Mouse (Mus musculus): ENCODE data around the gene Fam183b.
"Not testable (repeated sequence)": the region's sequence is repeated elsewhere in the genome, so short reads cannot be mapped to it uniquely, and the experiment has no call there.

Fam183b gene

DNA sequence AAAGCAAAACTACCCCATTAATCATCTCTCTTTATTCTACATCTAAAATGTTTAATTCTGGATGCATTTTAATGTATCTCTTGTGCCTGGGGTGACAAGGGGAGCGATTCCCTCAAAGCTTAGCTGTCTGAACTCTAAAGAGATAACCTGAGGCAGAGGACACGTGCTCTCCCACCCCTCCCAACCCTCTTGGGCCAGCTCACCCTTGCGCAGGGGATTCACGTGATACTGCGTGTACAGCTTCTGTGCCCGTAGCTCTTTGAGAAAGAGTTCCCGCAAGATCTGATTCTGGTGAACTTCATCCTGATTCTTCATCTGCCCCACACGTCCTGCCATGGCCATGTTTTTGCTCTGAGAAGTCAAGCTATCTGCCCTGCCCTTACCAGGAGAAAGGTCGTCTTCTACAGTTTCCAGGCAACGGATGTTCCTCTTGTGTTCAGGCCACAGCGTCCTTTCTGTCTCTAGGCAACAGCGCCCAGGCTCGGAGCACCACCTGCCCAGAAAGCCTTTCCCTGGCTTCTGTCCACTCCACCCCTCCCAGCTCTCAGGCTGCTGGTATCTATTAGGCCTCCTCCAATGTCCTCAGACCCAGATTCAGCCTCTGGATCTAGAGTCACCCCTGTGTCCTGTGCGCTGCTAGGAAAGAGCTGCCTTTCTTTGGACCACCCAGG lies at the start of gene Fam183b:
Gene Fam183b, minus strand, starts transcription at position 403 of the 671 bp plus-strand sequence.
- DNase-seq: no peak

DNA sequence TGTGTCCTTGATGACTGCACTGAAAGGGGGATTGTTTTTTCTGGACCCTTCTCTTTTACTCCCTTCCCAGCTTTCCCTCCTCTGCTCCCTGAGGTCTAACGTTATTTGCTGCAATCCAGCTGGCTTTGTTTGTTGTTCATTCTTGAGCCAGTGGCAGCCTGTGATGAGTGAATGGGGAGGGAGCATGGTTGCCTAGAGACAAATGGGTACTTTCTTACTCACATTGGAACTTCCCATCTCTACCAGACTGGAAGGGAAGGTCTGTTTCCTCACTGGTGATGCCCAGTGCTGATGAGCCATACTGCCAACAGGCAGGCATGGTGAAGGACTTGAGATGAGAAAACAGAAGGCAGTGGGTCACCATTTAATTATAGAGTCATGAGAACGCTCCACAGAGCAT lies 48.0 kb upstream of the Fam183b start:
- no peak for DNase-seq

DNA sequence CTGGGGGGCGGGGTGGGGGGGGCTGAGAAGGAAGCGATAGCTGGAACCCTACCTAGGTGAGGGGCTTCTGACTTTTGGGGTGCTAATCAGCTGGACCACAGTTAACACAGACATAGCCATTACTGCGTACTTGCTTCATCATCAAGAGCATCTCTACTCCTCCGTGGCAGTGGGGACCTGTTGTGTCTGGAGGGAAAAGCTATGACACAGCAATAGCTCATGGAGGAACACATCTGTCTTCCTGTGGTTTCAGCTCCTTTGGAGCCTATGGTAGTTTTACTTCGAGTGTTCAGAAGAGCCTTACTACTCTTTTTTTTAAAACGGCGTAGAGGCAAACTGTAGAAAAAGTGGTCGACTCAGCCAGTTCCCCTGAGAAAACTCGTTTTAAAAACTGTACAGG lies 45.9 kb upstream of the Fam183b start:
- no peak for DNase-seq

DNA sequence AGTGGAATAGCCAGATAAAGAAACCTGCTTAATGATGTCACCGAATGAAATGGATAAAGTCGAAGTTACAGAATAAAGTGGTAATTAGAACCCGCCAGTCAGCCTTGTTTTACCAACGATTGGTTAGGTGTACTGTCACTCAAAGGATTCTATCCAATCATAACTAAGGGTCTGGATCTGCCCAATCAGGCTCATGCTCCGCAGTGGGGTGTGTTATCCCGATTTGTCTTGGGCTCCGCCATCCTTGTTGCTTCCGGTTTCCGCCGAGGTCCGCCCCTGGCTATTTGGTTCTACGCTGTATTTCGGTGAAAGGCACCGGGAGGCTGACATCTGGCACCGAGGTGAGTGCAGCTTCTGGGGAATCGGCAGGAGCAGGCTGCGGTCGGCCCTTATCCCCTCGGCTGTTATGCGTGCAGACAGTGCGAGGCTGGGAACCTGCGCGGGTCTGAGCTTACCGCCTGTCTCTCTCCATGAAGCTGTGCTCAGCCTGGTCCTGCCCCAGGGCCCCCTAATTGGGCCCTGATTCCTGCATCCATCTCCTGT lies 45.2 kb upstream of the Fam183b start, which contains the start of gene Gm12258:
Gene Gm12258, plus strand, starts transcription at position 240 of the 543 bp plus-strand sequence.
- DNase-seq: peak; percentile 90 to 97

DNA sequence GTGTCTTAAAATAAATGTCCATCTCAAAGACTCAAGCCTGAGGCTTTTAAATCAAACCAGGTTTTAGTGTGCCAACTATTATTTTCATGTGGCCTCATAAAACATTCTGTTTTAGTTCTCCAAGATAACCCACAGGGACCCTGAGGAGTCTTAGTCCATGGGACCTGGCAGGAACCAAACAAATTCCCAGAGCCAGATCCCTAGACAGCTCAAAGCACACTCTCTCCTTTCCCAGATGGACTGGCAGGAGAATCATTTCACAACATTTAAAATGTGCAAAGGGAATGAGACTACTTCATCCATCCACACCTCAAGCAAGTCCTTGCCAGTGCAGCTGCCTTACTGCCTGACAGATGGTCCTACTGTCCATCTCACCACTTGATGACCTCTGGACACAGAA lies 37.2 kb upstream of the Fam183b start, which contains the start of gene Olfr311:
Gene Olfr311, plus strand, starts transcription at position 301 of the 400 bp plus-strand sequence.
- not testable (repeated sequence) for DNase-seq

DNA sequence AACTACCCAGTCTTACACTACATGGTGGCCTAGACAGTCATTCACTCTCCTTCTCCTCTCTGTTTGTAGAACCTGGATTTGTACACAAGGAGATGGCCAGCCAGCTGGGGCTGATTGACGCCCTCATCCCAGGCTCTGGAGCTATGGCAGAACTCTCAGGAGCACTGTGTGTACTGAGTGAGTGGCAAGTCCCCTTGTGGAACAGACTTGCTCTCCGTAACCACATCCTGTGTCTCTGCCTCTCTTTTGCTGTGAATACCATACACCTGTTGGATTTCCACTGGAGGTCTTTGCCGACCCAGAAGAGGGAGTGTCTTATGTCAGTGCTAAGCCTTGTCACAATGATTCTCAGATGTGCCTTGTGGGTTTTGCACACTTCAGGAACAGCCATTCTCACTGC lies 30.8 kb upstream of the Fam183b start:
- DNase-seq: not testable (repeated sequence)

DNA sequence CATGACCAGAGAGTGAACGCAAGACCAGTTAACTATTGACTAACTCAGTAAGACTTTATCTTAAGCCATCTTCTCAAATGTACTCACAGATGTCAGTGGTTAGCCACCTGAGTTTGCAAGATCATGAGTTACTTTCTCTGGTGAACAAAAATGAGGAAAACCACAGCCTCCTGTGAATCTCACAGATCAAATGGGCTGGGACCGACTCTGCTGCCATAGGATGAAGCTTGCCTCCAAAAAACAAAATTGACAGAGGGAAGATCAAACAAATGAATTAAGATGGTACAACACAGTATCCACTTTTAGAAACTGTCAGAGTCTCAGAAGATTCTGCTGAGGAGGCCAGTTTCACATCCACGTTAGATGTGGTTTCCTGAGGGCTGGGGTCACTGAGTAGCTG lies 28.0 kb upstream of the Fam183b start:
- no peak for DNase-seq

DNA sequence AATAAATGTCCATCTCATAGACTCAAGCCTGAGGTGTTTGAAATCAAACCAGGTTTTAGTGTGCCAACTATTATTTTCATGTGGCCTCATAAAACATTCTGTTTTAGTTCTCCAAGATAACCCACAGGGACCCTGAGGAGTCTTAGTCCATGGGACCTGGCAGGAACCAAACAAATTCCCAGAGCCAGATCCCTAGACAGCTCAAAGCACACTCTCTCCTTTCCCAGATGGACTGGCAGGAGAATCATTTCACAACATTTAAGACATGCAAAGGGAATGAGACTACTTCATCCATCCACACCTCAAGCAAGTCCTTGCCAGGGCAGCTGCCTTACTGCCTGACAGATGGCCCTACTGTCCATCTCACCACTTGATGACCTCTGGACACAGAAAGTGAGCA lies 27.2 kb upstream of the Fam183b start, which contains the start of gene Olfr312:
Gene Olfr312, plus strand, starts transcription at position 301 of the 400 bp plus-strand sequence.
- not testable (repeated sequence) for DNase-seq

DNA sequence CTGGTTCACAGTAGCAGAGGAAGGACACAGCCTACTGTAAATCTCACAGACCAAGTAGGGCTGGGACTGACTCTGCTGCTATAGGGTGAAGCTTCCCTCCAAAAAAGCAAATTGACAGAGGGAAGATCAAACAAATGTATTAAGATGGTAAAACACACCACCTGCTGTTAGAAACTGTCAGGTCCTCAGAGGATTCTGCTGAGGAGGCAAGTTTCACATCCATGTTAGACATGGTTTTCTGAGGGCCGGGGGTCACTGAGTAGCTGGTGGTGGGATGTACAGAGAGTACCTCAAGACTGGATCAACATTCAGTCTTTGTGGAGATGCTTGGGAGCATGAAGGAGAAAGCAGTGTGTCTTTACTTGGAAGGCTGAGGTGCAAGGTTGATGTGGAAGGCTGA lies 13.9 kb upstream of the Fam183b start:
- DNase-seq: no peak

DNA sequence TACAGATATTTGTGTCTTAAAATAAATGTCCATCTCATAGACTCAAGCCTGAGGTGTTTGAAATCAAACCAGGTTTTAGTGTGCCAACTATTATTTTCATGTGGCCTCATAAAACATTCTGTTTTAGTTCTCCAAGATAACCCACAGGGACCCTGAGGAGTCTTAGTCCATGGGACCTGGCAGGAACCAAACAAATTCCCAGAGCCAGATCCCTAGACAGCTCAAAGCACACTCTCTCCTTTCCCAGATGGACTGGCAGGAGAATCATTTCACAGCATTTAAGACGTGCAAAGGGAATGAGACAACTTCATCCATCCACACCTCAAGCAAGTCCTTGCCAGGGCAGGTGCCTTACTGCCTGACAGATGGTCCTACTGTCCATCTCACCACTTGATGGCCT lies 12.9 kb upstream of the Fam183b start, which contains the start of gene Olfr313:
Gene Olfr313, plus strand, starts transcription at position 301 of the 400 bp plus-strand sequence.
- not testable (repeated sequence) for DNase-seq

DNA sequence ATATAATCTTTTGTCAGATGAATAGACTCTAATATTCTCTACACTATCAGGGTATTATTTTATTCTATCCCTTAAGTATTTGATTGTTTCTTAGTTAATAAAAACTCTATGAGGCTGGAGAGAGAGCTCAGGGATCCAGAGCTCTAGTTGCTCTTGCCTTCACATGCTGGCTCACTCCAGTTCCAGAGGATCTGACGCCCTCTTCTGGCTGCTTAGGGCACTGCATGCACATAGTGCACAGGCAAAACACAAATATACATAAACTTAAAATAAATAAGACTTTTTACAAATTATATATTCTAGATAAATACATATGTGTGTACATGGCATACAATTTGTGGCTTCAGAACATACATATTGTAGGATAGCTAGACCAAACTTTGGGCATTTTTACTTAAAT lies 10.2 kb upstream of the Fam183b start:
- DNase-seq: no peak

DNA sequence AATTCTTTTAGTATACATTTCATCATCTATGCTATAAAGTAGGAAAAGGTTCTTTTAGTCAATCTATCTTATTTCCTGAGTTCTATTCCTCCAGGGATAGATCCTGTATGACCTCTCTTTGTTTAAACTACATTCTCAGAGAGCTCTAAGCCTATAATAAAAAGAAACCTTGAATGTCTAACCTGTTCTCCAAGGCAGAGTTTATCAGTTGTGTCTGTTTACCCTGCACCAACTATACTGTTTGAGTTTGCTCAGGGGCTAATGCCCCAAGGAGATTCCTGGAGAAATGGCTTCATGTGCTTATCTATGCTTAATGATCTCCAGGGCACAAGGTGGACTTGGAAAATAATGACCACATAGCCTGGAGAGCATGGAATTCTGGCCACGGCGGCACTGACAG lies 2.6 kb upstream of the Fam183b start:
- no peak for DNase-seq

DNA sequence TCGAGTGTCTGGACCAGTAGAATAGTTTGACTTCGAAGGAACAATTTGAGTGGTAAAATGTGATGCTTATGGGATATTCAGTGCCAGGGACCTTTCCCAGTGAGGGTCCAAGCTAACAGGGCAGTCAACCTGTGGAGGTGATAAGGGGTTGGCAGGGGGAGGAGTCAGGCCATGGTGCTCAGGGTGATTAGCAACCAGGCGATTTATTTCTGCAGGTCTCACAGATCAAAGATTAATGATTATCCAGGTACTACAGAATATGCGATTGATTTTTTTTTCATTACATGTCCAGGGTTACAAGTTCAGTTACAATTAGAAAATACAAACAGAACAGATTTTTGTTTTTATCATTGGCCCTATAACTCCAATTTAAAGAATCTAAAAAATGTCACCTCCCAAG lies 2.1 kb upstream of the Fam183b start:
- no peak for DNase-seq

DNA sequence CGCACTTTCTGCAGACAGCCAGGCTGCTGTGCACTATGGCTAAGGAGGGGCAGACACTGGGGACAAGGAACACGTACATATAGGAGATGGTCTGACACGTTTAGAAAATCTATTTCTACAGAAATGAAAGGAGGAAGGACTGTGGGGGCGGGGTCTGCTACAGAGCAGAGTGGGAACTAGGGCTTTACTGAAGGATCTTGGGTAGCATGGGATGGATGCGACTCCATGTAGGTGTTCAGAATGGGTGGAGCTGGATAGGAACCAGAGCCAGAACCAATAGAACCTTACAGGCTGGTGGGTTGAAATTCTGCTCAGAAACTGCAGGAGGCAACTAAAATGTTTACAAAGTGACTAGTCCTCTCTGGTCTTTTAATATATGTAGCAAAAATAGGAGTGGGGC lies 2.0 kb downstream of the Fam183b start:
- no peak for DNase-seq

DNA sequence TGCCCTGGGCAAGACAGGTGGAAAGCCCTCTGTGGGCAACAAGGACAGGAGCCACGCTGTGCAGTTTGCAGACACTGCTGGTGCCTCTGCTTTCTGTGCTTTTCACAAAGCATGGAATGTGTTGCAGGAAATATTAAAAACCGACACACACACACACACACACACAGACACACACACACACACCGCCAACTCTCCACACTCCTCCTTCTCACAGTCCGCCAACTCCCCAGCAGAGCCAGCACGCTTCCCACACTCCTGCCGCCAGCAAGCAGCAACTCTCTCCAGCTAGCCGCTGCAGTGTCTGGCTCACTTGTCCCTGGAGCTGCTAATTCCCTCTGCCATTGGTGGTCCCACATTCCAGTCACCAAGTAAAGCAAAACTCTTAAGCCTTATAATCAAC lies 4.9 kb downstream of the Fam183b start:
- no peak for DNase-seq

DNA sequence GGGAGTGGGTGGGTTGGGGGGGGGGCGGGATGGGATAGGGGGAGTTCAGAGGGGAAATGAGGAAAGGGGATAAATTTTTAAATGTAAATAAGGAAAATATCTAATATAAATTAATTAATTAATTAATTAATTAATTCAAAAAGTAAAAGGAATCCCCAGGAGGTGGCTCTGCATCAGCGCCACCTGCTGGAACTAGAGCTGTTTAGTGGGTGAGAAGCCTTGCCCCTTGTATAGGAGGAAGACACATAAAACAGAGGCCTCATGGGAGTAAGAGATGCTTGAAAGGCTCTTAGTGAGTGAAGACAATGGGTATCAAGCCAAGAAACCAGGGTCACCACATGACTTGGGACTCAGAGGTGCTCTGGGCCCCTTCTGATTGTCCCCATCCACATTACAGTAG lies 5.9 kb downstream of the Fam183b start:
- DNase-seq: no peak

DNA sequence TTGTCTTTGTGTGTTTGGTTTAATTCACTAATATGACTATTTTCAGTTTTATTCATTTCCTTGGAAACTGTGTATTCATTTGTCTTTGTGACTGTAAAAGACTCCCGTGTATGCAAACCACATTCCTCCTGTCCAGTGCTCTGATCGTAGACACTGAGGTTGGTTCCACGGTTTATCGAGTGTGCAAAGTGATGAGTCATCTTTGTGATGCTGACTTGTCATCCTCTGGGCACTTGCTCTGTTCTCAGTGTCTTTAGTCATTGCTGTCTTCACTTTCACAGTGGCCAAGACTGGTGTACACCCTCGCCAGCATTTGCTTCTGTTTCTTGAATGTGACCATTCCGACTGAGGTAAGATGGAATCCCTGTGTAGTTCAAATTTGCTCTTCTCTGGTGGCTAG lies 11.1 kb downstream of the Fam183b start:
- no peak for DNase-seq

DNA sequence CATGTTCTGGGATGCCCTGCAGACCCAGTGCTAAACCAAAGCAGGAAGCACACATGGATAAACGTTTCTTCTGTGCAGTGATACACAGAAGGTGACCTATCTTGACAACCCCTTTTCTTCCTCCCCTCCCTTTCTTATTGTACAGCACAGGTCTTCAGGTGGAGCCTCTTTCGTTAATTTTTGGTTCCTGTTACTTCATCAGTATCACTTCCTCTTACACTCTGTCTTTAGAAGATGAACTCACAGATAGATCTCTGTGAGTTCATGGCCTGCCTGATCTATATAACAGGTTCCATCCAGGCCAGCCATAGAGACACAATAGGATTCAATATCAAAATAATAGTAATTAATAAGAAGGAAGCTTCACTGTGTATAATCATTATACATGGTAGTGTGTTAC lies 11.7 kb downstream of the Fam183b start:
- DNase-seq: no peak

DNA sequence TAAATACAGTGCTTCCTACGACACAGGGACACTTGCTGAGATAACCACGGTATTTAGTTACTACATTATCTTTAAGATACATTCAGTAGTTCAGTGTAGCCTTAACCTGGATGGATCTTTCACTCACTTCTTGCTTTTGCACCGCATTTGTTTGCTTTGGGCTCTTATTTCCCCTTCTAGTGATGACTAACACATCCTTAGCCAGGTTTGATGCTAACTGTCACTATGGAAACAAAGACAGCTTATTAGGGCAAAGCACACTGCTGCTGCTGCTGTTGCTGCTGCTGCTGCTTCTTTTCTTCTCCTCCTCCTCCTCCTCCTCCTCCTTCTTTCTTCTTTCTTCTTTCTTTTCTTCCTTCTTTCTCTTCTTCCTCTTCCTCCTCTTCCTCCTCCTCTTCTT lies 12.2 kb downstream of the Fam183b start:
- no peak for DNase-seq

DNA sequence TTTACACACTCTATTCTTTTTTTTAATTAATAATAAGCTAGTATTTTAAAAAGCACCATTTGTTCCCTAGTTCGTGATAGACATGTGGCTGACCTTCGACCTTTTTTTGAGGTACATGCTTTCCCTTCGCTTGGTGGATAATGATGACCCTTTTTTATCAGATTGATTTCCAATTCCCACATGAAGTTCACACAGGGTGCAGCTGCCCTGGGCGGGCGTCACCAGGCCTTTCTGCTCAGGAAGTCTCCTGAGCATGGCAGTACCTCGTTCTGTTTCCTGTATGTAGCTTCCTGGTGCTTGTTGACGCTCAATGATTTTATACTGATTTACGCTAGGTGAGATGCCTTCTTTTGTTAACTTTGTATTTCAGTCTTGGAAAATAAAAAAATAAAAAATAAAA lies 13.4 kb downstream of the Fam183b start:
- DNase-seq: no peak

DNA sequence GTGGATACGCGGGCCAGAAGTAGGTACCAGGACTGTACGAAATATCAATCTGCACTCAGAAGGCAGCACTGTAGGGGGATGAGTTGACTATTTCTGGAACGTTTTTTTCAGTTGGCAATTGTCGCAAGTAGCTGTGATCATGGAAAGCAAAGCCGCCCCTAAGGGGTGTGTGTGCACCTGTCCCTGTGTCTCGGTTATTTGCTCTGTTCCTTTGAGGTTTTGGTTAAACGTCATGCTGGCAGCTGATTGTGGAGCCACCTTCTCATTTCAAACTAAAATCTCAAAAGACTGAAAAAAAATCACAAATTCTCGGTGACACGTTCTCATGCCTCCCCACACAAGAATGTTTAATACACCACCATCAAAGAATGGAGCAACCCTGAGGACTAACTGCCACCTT lies 14.1 kb downstream of the Fam183b start:
- DNase-seq: no peak

DNA sequence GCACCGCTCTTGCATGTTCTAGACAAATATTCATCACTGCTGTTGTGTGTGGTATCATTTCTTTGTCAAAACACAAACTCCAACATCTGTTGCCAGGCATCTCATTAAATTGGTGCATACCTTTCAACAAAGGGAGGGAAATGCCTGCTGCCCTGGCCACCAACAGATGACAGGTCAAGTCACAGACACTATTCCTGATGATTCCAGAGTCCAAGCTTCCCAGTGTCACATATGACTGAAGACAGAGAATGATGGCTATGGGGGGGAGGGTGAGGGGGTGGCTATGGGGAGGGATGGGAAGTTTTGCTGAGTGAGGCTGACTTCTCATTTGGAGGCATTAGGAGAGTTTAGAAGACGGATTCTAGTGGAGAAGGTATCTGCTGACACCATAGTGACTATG lies 17.6 kb downstream of the Fam183b start:
- no peak for DNase-seq

DNA sequence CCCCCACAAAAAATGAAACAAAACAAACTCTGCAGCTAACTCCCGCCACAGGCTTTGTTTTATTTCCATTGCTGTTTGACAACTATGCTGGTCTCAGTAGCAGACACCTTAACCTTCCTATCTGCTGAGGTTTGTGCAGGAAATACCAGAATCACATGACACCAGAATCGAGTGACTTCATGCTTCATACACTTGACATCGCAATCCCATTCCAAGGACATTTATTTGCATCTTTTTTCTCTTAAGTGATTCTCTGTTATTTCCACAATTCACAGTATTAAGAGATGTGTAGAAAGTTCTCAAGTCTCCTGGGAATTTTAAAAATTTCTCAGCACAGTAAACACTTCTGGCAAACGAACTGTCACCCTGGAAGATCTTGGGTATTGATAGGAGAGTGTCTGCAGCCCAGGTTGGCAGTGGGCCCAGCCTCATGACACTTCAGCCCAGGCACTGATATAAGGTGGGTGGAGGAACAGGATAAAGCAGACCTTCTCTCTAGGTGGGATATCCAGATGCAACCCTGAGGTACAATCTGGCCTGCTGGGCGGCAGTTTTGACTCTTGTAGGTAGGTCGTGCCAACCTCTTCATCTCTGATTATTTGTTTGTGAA lies 19.2 kb downstream of the Fam183b start, which contains the start of gene Olfr314:
Gene Olfr314, plus strand, starts transcription at position 473 of the 610 bp plus-strand sequence.
- DNase-seq: no peak

DNA sequence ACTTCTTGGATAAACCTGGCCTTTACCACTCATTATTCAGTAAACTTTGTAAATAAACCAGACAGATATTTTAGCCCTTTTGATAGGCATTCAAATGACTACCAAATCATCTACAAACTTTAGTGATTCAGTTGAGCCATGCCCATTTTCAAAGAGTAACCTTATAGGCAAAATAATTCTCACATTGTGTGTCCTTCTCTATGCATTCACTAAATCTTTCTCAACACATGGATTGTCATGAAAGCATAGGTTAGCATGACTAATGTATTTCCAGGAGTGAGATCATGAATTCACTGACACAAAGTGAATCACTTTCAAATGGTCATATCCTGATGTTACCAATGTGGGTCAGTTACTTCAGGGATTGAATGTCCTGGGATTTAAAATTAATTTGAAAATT lies 28.9 kb downstream of the Fam183b start, which contains the start of gene Olfr315:
Gene Olfr315, plus strand, starts transcription at position 301 of the 400 bp plus-strand sequence.
- no peak for DNase-seq
